Mouse (Mus musculus) stomach, postnatal 0 days (tissue): ENCODE results near the gene Arpc5. TPM values are rescaled to one million over a fixed set of nuclear protein-coding genes. Genes with fewer than 3 reads are reported as not detected.

Experiments
- ATAC-seq: fragments of 200-750 bp; cut with Nextera tagmentation; 2 replicates; pipeline ENCODE4 v1.8.0; 2017; ENCODE audit not compliant: low FRiP score, low TSS enrichment
- DNase-seq: peaks from one replicate; pipeline ENCODE4 v3.0.0-alpha.2; 2016; ENCODE audit warnings: low spot score
- H3K27ac ChIP-seq: fragments of 300-500 bp; sonication (generic); replicated peaks from 2 replicates; pipeline ENCODE4 v1.5.1; 2014; ENCODE audit warnings: mild to moderate bottlenecking, control low read depth
- H3K27me3 ChIP-seq: fragments of 300-500 bp; sonication (generic); 2 replicates; pipeline ENCODE4 v1.6.1; 2014; ENCODE audit warnings: low read length; ENCODE audit not compliant: control insufficient read depth, insufficient read depth
- H3K36me3 ChIP-seq: fragments of 300-500 bp; sonication (generic); 2 replicates; pipeline ENCODE4 v1.6.1; 2014; ENCODE audit warnings: low read length, mixed read lengths; ENCODE audit not compliant: control insufficient read depth, insufficient read depth
- H3K4me1 ChIP-seq: fragments of 300-500 bp; sonication (generic); replicated peaks from 2 replicates; pipeline ENCODE4 v1.6.1; 2014; ENCODE audit warnings: antibody characterized with exemption; ENCODE audit not compliant: control insufficient read depth, insufficient read depth
- H3K4me2 ChIP-seq: fragments of 300-500 bp; sonication (generic); replicated peaks from 2 replicates; pipeline ENCODE4 v1.6.1; 2014; ENCODE audit warnings: low read depth, mild to moderate bottlenecking, control low read depth, moderate library complexity
- H3K4me3 ChIP-seq: fragments of 300-500 bp; sonication (generic); 2 replicates; pipeline ENCODE4 v1.5.1; 2014; ENCODE audit warnings: low read depth, low read length, control low read depth
- H3K9ac ChIP-seq: fragments of 300-500 bp; sonication (generic); 2 replicates; pipeline ENCODE4 v1.6.1; 2014; ENCODE audit warnings: mild to moderate bottlenecking, low read length, control low read depth, mixed read lengths
- H3K9me3 ChIP-seq: fragments of 300-500 bp; sonication (generic); 2 replicates; pipeline ENCODE4 v1.6.1; 2016; ENCODE audit warnings: low read length; ENCODE audit not compliant: control insufficient read depth
- CTCF ChIP-seq: IDR thresholded peaks from 2 replicates; pipeline ENCODE4 v1.5.1; 2016; ENCODE audit warnings: antibody characterized with exemption, low read depth, mild to moderate bottlenecking, moderate library complexity
- EP300 ChIP-seq: optimal IDR thresholded peaks from 2 replicates; pipeline ENCODE3; 2016; ENCODE audit warnings: antibody characterized with exemption
- WGBS: fragments of 180-500 bp; shearing (Covaris S2); extraction: QIAGEN DNeasy Blood & Tissue Kit; methylation state at CpG from one replicate; pipeline ENCODE4 v1.1.7; 2014; 5-methylcytosine and 5-hydroxymethylcytosine counted together
- polyA plus RNA-seq: library from polyadenylated mRNA; unstranded; fragments of >200 nt; fragmentation: Nextera tagmentation; extraction: Ambion mirVana; gene quantifications from 2 replicates; pipeline ENCODE4 v1.2.1, GENCODE M21; 2015

Arpc5 gene
- polyA plus RNA-seq, 1 experiment from 2014 or later, result 355 TPM

DNA sequence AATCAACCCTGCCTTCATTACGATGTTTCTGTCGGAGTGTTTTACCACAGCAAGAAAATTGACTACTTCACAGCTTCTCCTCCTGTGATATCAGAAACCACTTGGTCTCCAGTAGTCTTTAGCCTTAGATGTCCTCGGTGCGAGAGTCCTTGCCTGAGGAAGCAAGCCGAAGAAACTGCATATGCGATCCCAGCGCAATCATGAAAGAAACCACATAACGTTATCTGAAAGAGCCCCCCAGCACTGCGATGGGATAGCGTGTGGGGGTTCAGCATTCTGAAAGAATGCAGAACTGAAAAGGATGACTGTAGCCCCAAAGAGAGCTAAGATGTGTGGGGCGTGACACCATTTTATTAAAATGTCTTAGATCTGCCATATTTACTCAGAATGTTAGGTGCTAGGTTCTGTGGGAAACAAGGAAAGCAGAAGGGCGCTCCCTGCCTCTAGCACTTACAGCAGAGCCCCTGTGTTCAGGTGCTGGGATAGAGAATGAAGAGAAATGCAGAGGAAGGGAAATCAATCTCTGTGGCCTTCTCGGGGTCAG, 34.4 kb downstream of the Arpc5 start:
- Histone ChIP-seq H3K27ac (0 out of 2 replicates have a peak overlapping the region, but pooled peaks have one; percentile 24), H3K9me3 (no peaks in the 10 kb centered on the region), H3K4me3 (no peak overlapping the region), H3K4me1 (no peaks in the 10 kb centered on the region), H3K36me3 (no peaks in the 10 kb centered on the region), H3K9ac (no peak overlapping the region), H3K4me2 (no peak overlapping the region), H3K27me3 (no peaks in the 10 kb centered on the region)
- TF ChIP-seq EP300 (no peak), CTCF (no peak)
- WGBS, result 83% methylated on average over 13 of the region's 13 CpGs
- DNase-seq, result no peak
- no peak for ATAC-seq

DNA sequence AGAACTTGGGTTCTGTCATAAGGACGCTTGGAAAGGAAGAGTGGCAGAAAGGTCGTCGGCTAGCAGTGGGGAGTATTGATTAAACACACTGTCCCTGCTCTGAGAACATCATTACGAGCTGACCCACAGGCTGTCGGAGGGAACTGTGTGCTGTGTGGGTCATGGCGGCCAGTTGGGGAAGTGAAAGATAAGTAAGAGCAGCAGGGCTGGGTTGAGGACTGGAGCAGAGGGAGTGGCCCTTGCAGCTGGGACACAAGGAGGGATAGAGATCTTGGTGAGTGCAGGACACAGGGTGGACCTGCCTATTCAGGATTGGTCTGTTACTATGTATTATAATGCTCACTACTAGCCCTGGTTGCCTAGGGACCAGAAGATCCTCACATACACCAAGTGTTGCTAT, 38.6 kb downstream of the Arpc5 start:
- Histone ChIP-seq H3K4me1 (no peaks in the 10 kb centered on the region), H3K9ac (no peak overlapping the region), H3K9me3 (no peaks in the 10 kb centered on the region), H3K27me3 (no peaks in the 10 kb centered on the region), H3K4me3 (no peak overlapping the region), H3K36me3 (no peaks in the 10 kb centered on the region), H3K4me2 (no peak overlapping the region), H3K27ac (no peak overlapping the region)
- DNase-seq (no peak), ATAC-seq (no peak)
- no peak for TF ChIP-seq CTCF
- no peak for TF ChIP-seq EP300
- WGBS, result 69% methylated on average over 6 of the region's 6 CpGs

DNA sequence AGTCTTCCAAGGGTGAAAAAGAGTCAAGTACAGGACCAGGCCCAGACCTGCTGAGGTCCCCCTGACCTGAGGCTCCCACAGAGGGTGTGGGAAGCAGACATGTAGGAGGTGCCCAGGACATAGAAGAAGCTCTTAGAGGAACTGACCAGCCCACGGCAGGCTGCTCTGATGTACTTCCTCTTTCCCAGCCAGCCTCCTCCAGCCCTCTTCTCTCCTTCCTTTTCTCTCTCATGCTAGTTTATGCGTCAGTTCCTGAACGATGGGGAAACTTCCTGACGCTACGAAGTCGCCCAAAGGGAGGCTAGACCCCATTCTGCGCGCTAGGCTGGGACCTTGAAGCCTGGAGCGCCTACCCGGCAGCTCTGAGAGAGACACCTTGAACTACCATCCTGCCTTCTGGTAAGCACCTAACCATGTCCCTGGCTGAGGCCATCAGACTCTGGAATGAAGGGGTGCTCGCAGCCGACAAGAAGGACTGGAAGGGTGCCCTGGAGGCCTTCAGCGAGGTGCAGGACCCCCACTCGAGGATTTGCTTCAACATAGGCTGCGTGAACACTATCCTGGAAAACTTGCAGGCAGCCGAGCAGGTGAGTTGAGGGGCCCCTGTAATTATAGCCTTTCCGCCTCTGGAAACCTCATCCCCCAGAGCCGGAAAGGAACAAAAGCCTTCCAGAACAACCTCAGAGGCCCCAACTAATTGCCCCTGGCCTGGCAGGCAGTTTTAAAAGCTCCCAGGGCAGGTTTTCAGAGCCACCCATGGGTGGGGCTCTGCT, 41.5 kb downstream of the Arpc5 start:
- 0 out of 2 replicates have a peak overlapping the region, but pooled peaks have one; percentile 35 for H3K27ac ChIP-seq
- peak overlapping the region; percentile 20; the same call in 1 of the 2 replicates for H3K4me2 ChIP-seq
- TF ChIP-seq EP300, result no peak
- TF ChIP-seq CTCF, result no peak
- DNase-seq (no peak), ATAC-seq (0 out of 2 replicates have a peak, but pooled peaks have one; percentile 29)
- H3K4me3 ChIP-seq, result no peak overlapping the region
- no peaks in the 10 kb centered on the region for H3K9me3 ChIP-seq
- no peaks in the 10 kb centered on the region for H3K36me3 ChIP-seq
- H3K27me3 ChIP-seq, result no peaks in the 10 kb centered on the region
- H3K9ac ChIP-seq, result no peak overlapping the region
- H3K4me1 ChIP-seq, result no peaks in the 10 kb centered on the region
- 63% methylated on average over 18 of the region's 18 CpGs for WGBS

DNA sequence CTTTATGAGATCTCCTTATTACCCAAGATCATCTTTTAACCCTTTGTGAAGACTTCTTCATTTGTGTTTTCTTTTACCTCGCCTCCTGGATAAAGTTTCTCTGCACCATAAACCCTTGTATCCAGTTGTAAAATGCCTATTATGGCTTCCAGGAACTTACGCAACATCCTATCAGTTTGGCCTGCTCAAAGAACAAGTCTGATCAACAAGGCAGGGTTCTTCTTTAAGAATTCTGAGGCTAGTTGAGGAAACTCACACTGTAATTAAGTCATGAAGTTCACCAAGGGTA, 42.0 kb downstream of the Arpc5 start:
- Histone ChIP-seq H3K4me2 (no peak overlapping the region), H3K9ac (no peak overlapping the region), H3K27ac (no peak overlapping the region), H3K9me3 (no peaks in the 10 kb centered on the region), H3K36me3 (no peaks in the 10 kb centered on the region), H3K4me1 (no peaks in the 10 kb centered on the region), H3K27me3 (no peaks in the 10 kb centered on the region), H3K4me3 (no peak overlapping the region)
- no peak for ATAC-seq
- TF ChIP-seq CTCF (no peak), EP300 (no peak)
- DNase-seq, result no peak
- 80% methylated on average over 2 of the region's 2 CpGs for WGBS

DNA sequence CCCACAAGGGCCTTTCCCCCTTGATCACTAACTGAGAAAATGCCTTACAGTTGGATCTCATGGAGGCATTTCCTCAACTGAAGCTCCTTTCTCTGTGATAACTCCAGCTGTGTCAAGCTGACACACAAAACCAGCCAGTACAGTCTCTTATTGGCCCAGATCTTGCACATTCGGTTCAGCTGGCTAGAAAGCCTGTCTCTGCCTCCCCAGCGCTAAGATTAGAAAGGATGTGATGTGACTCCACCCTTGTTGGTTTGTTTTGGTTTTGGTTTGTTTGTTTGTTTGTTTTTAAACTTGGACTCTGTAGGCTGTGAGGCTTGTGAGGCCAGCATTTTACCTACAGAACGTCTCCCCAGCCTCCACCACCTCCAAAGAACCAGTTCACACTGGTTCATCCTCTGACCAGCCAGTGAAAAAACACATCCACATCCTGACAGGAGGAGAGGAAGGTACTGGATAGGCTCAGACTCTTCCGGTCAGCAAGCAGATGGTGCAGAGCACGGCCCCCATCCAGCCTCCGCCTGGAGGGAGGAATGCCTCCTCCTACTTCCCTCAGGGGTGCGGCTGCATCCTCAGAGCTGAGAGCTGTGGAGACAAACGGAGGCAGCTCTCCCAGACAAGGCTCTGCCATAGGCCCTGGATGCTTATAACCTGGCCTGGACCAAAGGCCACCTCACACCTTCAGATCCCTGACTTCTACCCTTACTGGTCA, 43.4 kb downstream of the Arpc5 start:
- peak overlapping the region; percentile 13; the same call in 1 of the 2 replicates for H3K27ac ChIP-seq
- DNase-seq (no peak), ATAC-seq (no peak)
- no peaks in the 10 kb centered on the region for H3K9me3 ChIP-seq
- H3K4me2 ChIP-seq, result no peak overlapping the region
- 31% methylated on average over 8 of the region's 8 CpGs for WGBS
- no peak overlapping the region for H3K4me3 ChIP-seq
- no peaks in the 10 kb centered on the region for H3K36me3 ChIP-seq
- no peaks in the 10 kb centered on the region for H3K4me1 ChIP-seq
- H3K9ac ChIP-seq, result no peak overlapping the region; the same call in 1 of the 2 replicates
- TF ChIP-seq CTCF (peak; percentile 17), EP300 (no peak)
- no peaks in the 10 kb centered on the region for H3K27me3 ChIP-seq
